Mouse (Mus musculus): ENCODE data around the gene Hist3h2a. TPM values are rescaled to one million over a fixed set of nuclear protein-coding genes. Genes with fewer than 3 reads are reported as not detected.

Hist3h2a gene
- polyA plus RNA-seq, 1 experiment from 2014 or later, result 26.9 TPM

- Histone ChIP-seq H3K27me3 (no peaks in the 10 kb centered on the region), H3K9ac (no peak overlapping the region), H3K36me3 (peaks cover 70% of the 10 kb centered on the region), H3K27ac (no peak overlapping the region), H3K4me3 (no peak overlapping the region), H3K9me3 (no peaks in the 10 kb centered on the region), H3K4me2 (no peak overlapping the region), H3K4me1 (peaks cover 25% of the 10 kb centered on the region)
- ATAC-seq (ENCODE audit: insufficient number of reproducible peaks, low FRiP score, low TSS enrichment, low read depth), result no peak
- 95% methylated on average over 7 of the region's 7 CpGs for WGBS
Observed at GRCm38 (mm10) chr11:58984657-58985056, 30.2 kb downstream of the Hist3h2a start.

DNA sequence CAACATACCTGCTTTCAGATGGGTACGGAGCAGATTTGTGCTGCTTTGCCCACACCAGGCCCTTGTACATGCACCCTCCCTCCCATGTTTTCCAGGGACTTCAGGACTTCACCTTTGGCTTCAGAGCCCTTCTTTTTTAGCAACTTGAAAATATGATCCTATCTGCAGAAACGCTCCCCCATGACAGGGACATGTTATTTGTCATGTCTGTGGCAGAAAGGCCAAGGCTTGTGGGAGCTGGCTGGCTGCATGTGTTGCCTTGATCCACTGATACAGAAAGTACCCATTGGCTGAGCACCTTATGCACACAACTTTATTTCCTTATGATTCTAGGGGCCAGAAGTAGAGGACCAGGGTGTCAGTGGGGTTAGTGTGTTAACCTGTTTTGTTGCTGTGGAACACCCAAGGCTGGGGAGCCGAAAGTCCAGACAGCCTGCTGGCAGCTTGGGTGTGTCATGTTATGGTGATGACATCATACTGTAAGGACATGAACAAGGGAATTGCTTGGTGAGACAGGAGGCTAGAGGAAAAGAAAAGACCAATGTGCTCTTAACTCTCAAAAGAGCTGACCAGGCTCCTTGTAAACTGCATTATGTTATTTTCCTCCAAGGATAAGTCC, 30.9 kb downstream of the Hist3h2a start:
- H3K36me3 ChIP-seq, result peaks cover 77% of the 10 kb centered on the region
- H3K27me3 ChIP-seq, result no peaks in the 10 kb centered on the region
- H3K9me3 ChIP-seq, result no peaks in the 10 kb centered on the region
- no peak for ATAC-seq (ENCODE audit: insufficient number of reproducible peaks, low FRiP score, low TSS enrichment, low read depth)
- H3K4me3 ChIP-seq, result no peak overlapping the region
- H3K27ac ChIP-seq, result no peak overlapping the region
- no peak overlapping the region for H3K4me2 ChIP-seq
- H3K4me1 ChIP-seq, result peaks cover 17% of the 10 kb centered on the region
- H3K9ac ChIP-seq, result no peak overlapping the region
- 86% methylated on average over 3 of the region's 3 CpGs for WGBS

DNA sequence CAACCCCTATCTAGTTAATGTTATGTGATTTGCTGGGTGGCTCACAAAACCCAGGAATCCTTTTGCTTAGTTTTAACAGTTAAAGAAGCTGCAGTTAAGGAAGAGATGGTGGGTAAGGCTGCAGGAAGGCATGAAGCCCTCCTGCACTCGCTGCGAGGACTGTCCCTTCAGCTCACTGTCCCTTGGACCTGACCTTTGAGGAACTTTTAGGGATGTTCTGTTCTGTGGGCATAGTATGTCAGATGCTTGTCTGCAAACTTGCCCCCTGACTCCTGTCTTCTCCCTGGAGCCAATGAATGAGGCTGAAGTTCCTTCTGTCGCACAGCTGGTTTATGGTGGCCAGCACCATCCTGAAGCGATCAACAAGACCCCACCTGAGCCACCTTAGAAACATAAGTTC, 34.7 kb downstream of the Hist3h2a start:
- H3K27ac ChIP-seq, result no peak overlapping the region
- no peaks in the 10 kb centered on the region for H3K9me3 ChIP-seq
- peaks cover 66% of the 10 kb centered on the region for H3K36me3 ChIP-seq
- H3K4me1 ChIP-seq, result peaks cover 2% of the 10 kb centered on the region
- H3K4me2 ChIP-seq, result no peak overlapping the region
- 89% methylated on average over 4 of the region's 4 CpGs for WGBS
- H3K27me3 ChIP-seq, result peaks cover 10% of the 10 kb centered on the region
- H3K4me3 ChIP-seq, result no peak overlapping the region
- H3K9ac ChIP-seq, result no peak overlapping the region
- no peak for ATAC-seq (ENCODE audit: insufficient number of reproducible peaks, low FRiP score, low TSS enrichment, low read depth)

GRCm38 (mm10) chr11:58990141-58990540, 35.7 kb downstream of the Hist3h2a start:
- H3K4me2 ChIP-seq, result no peak overlapping the region
- peaks cover 7% of the 10 kb centered on the region for H3K4me1 ChIP-seq
- 88% methylated on average over 17 of the region's 17 CpGs for WGBS
- H3K9ac ChIP-seq, result no peak overlapping the region
- ATAC-seq (ENCODE audit: insufficient number of reproducible peaks, low FRiP score, low TSS enrichment, low read depth), result no peak
- no peak overlapping the region for H3K27ac ChIP-seq
- H3K36me3 ChIP-seq, result peaks cover 57% of the 10 kb centered on the region
- H3K4me3 ChIP-seq, result no peak overlapping the region
- H3K9me3 ChIP-seq, result no peaks in the 10 kb centered on the region
- peaks cover 19% of the 10 kb centered on the region for H3K27me3 ChIP-seq

DNA sequence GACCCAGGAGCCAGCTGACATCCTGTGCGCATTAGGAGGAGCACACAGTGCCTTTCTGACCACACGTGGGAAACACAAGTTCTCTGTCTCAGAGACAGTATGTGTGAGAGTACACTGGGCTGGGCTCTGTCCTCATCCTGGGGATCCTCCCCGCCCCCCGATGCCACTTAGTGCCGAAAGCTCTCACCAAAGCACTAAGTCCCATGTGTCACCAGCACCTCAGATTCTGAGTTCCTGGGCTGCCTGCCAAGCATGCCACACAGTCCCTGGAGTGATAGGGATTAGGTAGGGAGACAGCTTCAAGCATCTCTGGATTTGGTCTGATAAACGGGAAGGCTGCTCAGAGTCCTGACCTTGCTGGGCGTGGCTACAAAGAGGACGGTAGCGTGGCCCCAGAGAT, 36.3 kb downstream of the Hist3h2a start:
- WGBS, result 80% methylated on average over 9 of the region's 9 CpGs
- no peak overlapping the region for H3K4me3 ChIP-seq
- peaks cover 50% of the 10 kb centered on the region for H3K36me3 ChIP-seq

GRCm38 (mm10) chr11:58991911-58992310, 37.4 kb downstream of the Hist3h2a start:
- Histone ChIP-seq H3K4me3 (no peak overlapping the region), H3K9me3 (no peaks in the 10 kb centered on the region), H3K4me1 (peaks cover 7% of the 10 kb centered on the region), H3K36me3 (peaks cover 39% of the 10 kb centered on the region), H3K27me3 (peaks cover 37% of the 10 kb centered on the region), H3K27ac (no peak overlapping the region), H3K4me2 (no peak overlapping the region), H3K9ac (no peak overlapping the region)
- 74% methylated on average over 3 of the region's 3 CpGs for WGBS
- ATAC-seq (ENCODE audit: insufficient number of reproducible peaks, low FRiP score, low TSS enrichment, low read depth), result no peak

More for the DNA sequence above, 36.3 kb downstream of the Hist3h2a start:
- peaks cover 25% of the 10 kb centered on the region for H3K27me3 ChIP-seq
- no peaks in the 10 kb centered on the region for H3K9me3 ChIP-seq
- H3K27ac ChIP-seq, result no peak overlapping the region
- H3K9ac ChIP-seq, result no peak overlapping the region
- peaks cover 7% of the 10 kb centered on the region for H3K4me1 ChIP-seq
- H3K4me2 ChIP-seq, result no peak overlapping the region
- no peak for ATAC-seq (ENCODE audit: insufficient number of reproducible peaks, low FRiP score, low TSS enrichment, low read depth)

DNA sequence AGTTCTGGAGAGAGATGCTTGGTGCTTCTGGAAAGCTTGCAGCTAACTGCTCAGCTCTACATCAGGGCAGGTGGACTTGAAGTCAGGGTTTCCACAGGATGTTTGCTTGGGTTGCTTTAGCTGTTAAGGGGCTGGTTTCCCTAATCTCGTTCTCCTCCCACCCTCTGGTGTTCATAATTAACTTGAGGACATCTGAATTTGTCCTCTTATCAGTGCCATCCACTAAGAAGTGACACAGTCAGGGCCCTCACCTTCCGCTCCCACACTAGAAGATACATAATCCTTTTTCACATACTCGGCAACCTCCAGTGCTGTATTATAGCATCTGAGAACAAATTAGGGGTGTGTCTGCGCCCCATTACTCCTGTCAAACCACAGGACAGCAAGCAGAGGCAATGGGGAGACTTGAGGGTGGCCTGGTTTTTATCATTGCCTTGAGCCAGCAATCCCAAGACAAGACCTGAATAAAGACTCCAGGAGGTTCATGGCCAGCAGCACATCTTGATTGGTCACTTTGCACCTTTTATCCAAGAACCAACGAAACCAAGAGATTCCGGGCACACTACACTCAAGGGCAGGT, 38.7 kb downstream of the Hist3h2a start:
- no peak overlapping the region for H3K9ac ChIP-seq
- 79% methylated on average over 6 of the region's 6 CpGs for WGBS

GRCm38 (mm10) chr11:58994337-58994826, 39.9 kb downstream of the Hist3h2a start:
- Histone ChIP-seq H3K27ac (no peak overlapping the region), H3K9ac (no peak overlapping the region), H3K9me3 (no peaks in the 10 kb centered on the region), H3K4me2 (peak overlapping the region; percentile 61), H3K27me3 (peaks cover 41% of the 10 kb centered on the region), H3K4me3 (peak overlapping the region; percentile 34), H3K36me3 (peaks cover 17% of the 10 kb centered on the region), H3K4me1 (peaks cover 12% of the 10 kb centered on the region)
- no peak for ATAC-seq (ENCODE audit: insufficient number of reproducible peaks, low FRiP score, low TSS enrichment, low read depth)
- WGBS, result 3% methylated on average over 34 of the region's 35 CpGs

More for the DNA sequence above, 38.7 kb downstream of the Hist3h2a start:
- no peak overlapping the region for H3K27ac ChIP-seq
- H3K4me3 ChIP-seq, result no peak overlapping the region
- H3K36me3 ChIP-seq, result peaks cover 29% of the 10 kb centered on the region
- ATAC-seq (ENCODE audit: insufficient number of reproducible peaks, low FRiP score, low TSS enrichment, low read depth), result no peak
- peaks cover 41% of the 10 kb centered on the region for H3K27me3 ChIP-seq
- H3K4me2 ChIP-seq, result no peak overlapping the region
- H3K9me3 ChIP-seq, result no peaks in the 10 kb centered on the region
- peaks cover 7% of the 10 kb centered on the region for H3K4me1 ChIP-seq

DNA sequence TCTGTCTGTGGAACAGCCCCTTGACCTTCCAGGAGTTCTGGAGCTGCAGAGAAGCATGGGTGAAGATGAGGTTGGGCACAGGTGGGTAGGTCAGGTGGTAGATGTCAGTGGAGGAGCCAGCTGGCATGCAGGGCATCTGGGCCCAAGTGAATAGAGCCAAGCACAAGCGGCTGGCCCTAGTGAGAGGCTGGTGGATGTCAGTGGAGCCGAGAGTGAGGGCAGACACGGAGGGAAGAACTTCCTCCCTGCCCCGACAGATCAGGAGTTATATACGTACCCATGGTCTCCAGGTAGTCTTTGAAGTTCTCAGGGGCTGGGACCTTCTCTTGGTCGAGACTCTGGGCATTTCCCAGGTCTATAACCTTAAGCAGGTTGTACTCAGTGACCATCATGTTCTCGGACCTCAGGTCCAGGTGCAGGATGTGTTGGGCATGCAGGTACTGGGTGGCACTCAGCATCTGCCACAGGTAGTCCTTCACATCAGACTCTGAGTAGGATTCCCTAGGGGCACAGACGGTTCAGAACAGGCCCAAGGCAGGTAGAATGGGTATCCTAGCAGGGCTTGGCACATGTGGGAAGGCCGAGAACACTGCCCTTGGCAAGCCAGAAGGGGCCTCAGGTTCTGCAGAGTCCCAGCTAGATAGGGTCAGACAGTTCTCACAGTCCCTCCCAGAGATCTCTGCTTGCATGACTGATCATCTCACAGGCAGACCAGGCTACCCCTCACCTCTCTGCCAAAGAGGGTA, 40.7 kb downstream of the Hist3h2a start:
- no peaks in the 10 kb centered on the region for H3K9me3 ChIP-seq
- H3K4me1 ChIP-seq, result peaks cover 13% of the 10 kb centered on the region
- 74% methylated on average over 9 of the region's 9 CpGs for WGBS
- no peak overlapping the region for H3K27ac ChIP-seq
- peaks cover 41% of the 10 kb centered on the region for H3K27me3 ChIP-seq
- ATAC-seq (ENCODE audit: insufficient number of reproducible peaks, low FRiP score, low TSS enrichment, low read depth), result no peak
- peak overlapping the region; percentile 34; the same call in 1 of the 2 replicates for H3K4me3 ChIP-seq
- H3K4me2 ChIP-seq, result no peak overlapping the region
- H3K36me3 ChIP-seq, result peaks cover 9% of the 10 kb centered on the region
- H3K9ac ChIP-seq, result no peak overlapping the region

GRCm38 (mm10) chr11:58995807-58996370, 41.4 kb downstream of the Hist3h2a start:
- peaks cover 2% of the 10 kb centered on the region; the same call in 1 of the 2 replicates for H3K36me3 ChIP-seq
- no peak overlapping the region for H3K4me2 ChIP-seq
- no peak overlapping the region for H3K27ac ChIP-seq
- no peak overlapping the region for H3K4me3 ChIP-seq
- no peaks in the 10 kb centered on the region for H3K9me3 ChIP-seq
- 50% methylated on average over 12 of the region's 12 CpGs for WGBS
- H3K27me3 ChIP-seq, result peaks cover 41% of the 10 kb centered on the region
- no peak overlapping the region for H3K9ac ChIP-seq
- peaks cover 13% of the 10 kb centered on the region for H3K4me1 ChIP-seq
- ATAC-seq (ENCODE audit: insufficient number of reproducible peaks, low FRiP score, low TSS enrichment, low read depth), result no peak

DNA sequence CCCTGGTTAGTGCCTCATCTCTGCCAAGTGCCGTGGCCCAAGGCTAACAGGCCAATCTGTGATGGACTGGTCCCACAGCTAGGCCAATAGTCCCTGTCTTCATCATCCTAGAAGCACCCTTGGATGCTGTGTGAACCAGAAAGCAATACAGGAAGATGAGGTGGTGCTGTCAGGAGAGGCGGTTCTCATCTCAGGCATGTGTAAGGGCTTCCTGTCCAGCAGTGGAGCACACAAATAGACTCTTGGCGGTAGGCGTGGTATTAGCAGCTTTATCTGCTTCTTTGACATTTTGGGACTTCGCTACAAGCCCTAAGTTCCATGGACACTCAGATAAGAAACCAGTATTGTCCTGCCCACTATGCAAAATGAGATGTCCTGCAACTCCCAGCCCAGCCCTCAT, 43.1 kb downstream of the Hist3h2a start:
- WGBS, result 88% methylated on average over 5 of the region's 5 CpGs
- H3K4me1 ChIP-seq, result peaks cover 13% of the 10 kb centered on the region
- peaks cover 41% of the 10 kb centered on the region for H3K27me3 ChIP-seq
- H3K4me2 ChIP-seq, result no peak overlapping the region
- H3K9me3 ChIP-seq, result no peaks in the 10 kb centered on the region
- no peak overlapping the region for H3K4me3 ChIP-seq
- H3K36me3 ChIP-seq, result no peaks in the 10 kb centered on the region
- ATAC-seq (ENCODE audit: insufficient number of reproducible peaks, low FRiP score, low TSS enrichment, low read depth), result no peak
- no peak overlapping the region for H3K27ac ChIP-seq
- H3K9ac ChIP-seq, result no peak overlapping the region

DNA sequence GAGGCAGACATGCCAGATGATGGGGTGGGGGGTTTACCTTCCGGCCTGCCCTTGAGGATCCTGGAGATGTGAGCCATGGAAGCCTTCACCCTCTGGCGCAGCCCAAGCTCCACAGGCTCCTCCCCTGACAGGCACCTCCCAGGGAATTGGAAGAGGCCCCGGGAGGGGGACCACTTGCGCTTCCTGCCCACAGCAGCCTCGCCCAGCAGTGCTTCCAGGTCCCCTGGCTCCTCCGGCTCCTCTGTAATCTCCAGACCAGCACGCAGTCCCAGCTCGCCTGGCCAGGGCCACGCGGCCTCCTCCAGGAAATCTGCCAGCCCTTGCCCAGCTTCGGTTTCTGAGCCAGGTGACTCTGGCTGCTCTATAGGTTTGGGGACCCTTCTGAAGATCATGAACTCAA, 44.7 kb downstream of the Hist3h2a start:
- no peak overlapping the region for H3K4me3 ChIP-seq
- no peaks in the 10 kb centered on the region for H3K36me3 ChIP-seq
- H3K27me3 ChIP-seq, result peaks cover 31% of the 10 kb centered on the region
- no peaks in the 10 kb centered on the region for H3K9me3 ChIP-seq
- H3K4me1 ChIP-seq, result peaks cover 11% of the 10 kb centered on the region
- H3K9ac ChIP-seq, result no peak overlapping the region
- 50% methylated on average over 11 of the region's 11 CpGs for WGBS
- H3K27ac ChIP-seq, result no peak overlapping the region
- no peak overlapping the region for H3K4me2 ChIP-seq
- ATAC-seq (ENCODE audit: insufficient number of reproducible peaks, low FRiP score, low TSS enrichment, low read depth), result no peak
